Mouse (Mus musculus) layer of hippocampus, adult 2 months (tissue): ENCODE measurements around the gene Myo1d. TPM values are rescaled to one million over a fixed set of nuclear protein-coding genes. Genes with fewer than 3 reads are reported as not detected.

Source experiments
- DNase-seq, 2 experiments: peaks; one replicate each; pipeline ENCODE4 v3.0.0; 2022; ENCODE audit warnings: low spot score in 2 of 2
- H3K27ac ChIP-seq: fragments of 200-600 bp; 2 replicates; pipeline ENCODE4 v1.8.1; 2022
- H3K4me3 ChIP-seq: fragments of 200-600 bp; 2 replicates; pipeline ENCODE4 v1.8.1; 2022; ENCODE audit warnings: mild to moderate bottlenecking
- CTCF ChIP-seq: fragments of 200-600 bp; conservative IDR thresholded peaks from 2 replicates; pipeline ENCODE4 v1.8.1; 2022; ENCODE audit warnings: antibody characterized with exemption, mild to moderate bottlenecking, moderate library complexity
- total RNA-seq, 2 experiments: library from RNA; stranded (reverse); gene quantifications; 2 replicates each; pipeline ENCODE4 v1.2.3; 2021

Myo1d gene
- total RNA-seq, 2 experiments from 2014 or later = 6.2 to 8.0 TPM

- no peak for TF ChIP-seq CTCF
- DNase-seq = no peak
- Histone ChIP-seq H3K27ac (peak overlapping the region; percentile 10; the same call in 1 of the 2 replicates), H3K4me3 (no peak overlapping the region)
These were observed 255.6 kb downstream of the Myo1d start for GRCm38 (mm10) chr11:80524213-80524612.

- peak in 1 of 2 experiments; percentile 7 for DNase-seq
- no peak for TF ChIP-seq CTCF
- Histone ChIP-seq H3K4me3 (no peak overlapping the region), H3K27ac (peak overlapping the region; percentile 64)
These were observed 256.4 kb downstream of the Myo1d start for GRCm38 (mm10) chr11:80523410-80523809.

GRCm38 (mm10) chr11:80522852-80523251 is 257.0 kb downstream of the Myo1d start:
- TF ChIP-seq CTCF = no peak
- Histone ChIP-seq H3K27ac (peak overlapping the region; percentile 64; the same call in 1 of the 2 replicates), H3K4me3 (no peak overlapping the region)
- peak in 1 of 2 experiments; percentile 3 for DNase-seq

GRCm38 (mm10) chr11:80521148-80521547 is 258.7 kb downstream of the Myo1d start:
- peak in 1 of 2 experiments; percentile 10 for DNase-seq
- peak overlapping the region; percentile 64; the same call in 1 of the 2 replicates for H3K27ac ChIP-seq
- no peak for TF ChIP-seq CTCF
- H3K4me3 ChIP-seq = no peak overlapping the region

GRCm38 (mm10) chr11:80518421-80519367 is 261.1 kb downstream of the Myo1d start:
- no peak overlapping the region for H3K4me3 ChIP-seq
- peak overlapping the region; percentile 93 for H3K27ac ChIP-seq
- no peak for TF ChIP-seq CTCF
- DNase-seq = peak; percentile 63 to 89

GRCm38 (mm10) chr11:80515895-80516294 is 263.9 kb downstream of the Myo1d start:
- TF ChIP-seq CTCF = no peak
- peak; percentile 41 to 48 for DNase-seq
- peak overlapping the region; percentile 83 for H3K27ac ChIP-seq
- no peak overlapping the region for H3K4me3 ChIP-seq

- no peak overlapping the region for H3K4me3 ChIP-seq
- peak overlapping the region; percentile 83 for H3K27ac ChIP-seq
- no peak for TF ChIP-seq CTCF
- DNase-seq = peak in 1 of 2 experiments; percentile 8
These were observed 264.5 kb downstream of the Myo1d start for GRCm38 (mm10) chr11:80515346-80515745.

GRCm38 (mm10) chr11:80513796-80514195 is 266.0 kb downstream of the Myo1d start:
- no peak overlapping the region for H3K4me3 ChIP-seq
- peak in 1 of 2 experiments; percentile 9 for DNase-seq
- TF ChIP-seq CTCF = no peak
- no peak overlapping the region for H3K27ac ChIP-seq

GRCm38 (mm10) chr11:80512313-80513056 is 267.3 kb downstream of the Myo1d start:
- DNase-seq = no peak
- no peak overlapping the region for H3K27ac ChIP-seq
- H3K4me3 ChIP-seq = no peak overlapping the region
- no peak for TF ChIP-seq CTCF

- Histone ChIP-seq H3K27ac (no peak overlapping the region), H3K4me3 (no peak overlapping the region)
- no peak for TF ChIP-seq CTCF
- DNase-seq = no peak
These were observed 269.7 kb downstream of the Myo1d start for GRCm38 (mm10) chr11:80510124-80510523.

- no peak for TF ChIP-seq CTCF
- DNase-seq = no peak
- H3K27ac ChIP-seq = peak overlapping the region; percentile 67
- no peak overlapping the region for H3K4me3 ChIP-seq
These were observed 270.7 kb downstream of the Myo1d start for GRCm38 (mm10) chr11:80509176-80509506.

- no peak for DNase-seq
These were observed 271.3 kb downstream of the Myo1d start for GRCm38 (mm10) chr11:80508361-80509175.

More at GRCm38 (mm10) chr11:80508361-80509175, 271.3 kb downstream of the Myo1d start:
- no peak for TF ChIP-seq CTCF
- Histone ChIP-seq H3K27ac (peak overlapping the region; percentile 67), H3K4me3 (no peak overlapping the region)
